Mouse (Mus musculus): ENCODE measurements around the gene Ovol2. TPM values are rescaled to one million over a fixed set of nuclear protein-coding genes. Genes with fewer than 3 reads are reported as not detected.

Gene Ovol2
- total RNA-seq, 2 experiments from 2014 or later = not detected

- no peak for DNase-seq
These were observed 20.6 kb downstream of the Ovol2 start for GRCm38 (mm10) chr2:144311372-144311771.

- no peak for DNase-seq
These were observed 21.7 kb downstream of the Ovol2 start for GRCm38 (mm10) chr2:144310273-144310672.

- DNase-seq = no peak
These were observed 23.4 kb downstream of the Ovol2 start for GRCm38 (mm10) chr2:144308561-144308960.

GRCm38 (mm10) chr2:144305721-144306294, 26.1 kb downstream of the Ovol2 start:
- peak in 1 of 2 experiments; percentile 13 for DNase-seq

GRCm38 (mm10) chr2:144301101-144301500, 30.8 kb downstream of the Ovol2 start:
- no peak for DNase-seq

GRCm38 (mm10) chr2:144299749-144300669, 31.9 kb downstream of the Ovol2 start:
- peak; percentile 45 to 47 for DNase-seq

- DNase-seq = peak in 1 of 2 experiments; percentile 17
These were observed 36.7 kb downstream of the Ovol2 start for GRCm38 (mm10) chr2:144295145-144295735.

- no peak for DNase-seq
These were observed 40.2 kb downstream of the Ovol2 start for GRCm38 (mm10) chr2:144291600-144292305.

GRCm38 (mm10) chr2:144290321-144290720, 41.6 kb downstream of the Ovol2 start:
- no peak for DNase-seq

GRCm38 (mm10) chr2:144281417-144281816, 50.5 kb downstream of the Ovol2 start:
- no peak for DNase-seq

GRCm38 (mm10) chr2:144280568-144280967, 51.4 kb downstream of the Ovol2 start:
- no peak for DNase-seq

GRCm38 (mm10) chr2:144279742-144280141, 52.2 kb downstream of the Ovol2 start:
- peak; percentile 94 to 95 for DNase-seq

- DNase-seq = no peak
These were observed 55.1 kb downstream of the Ovol2 start for GRCm38 (mm10) chr2:144276885-144277284.

- DNase-seq = peak; percentile 58 to 63
These were observed 57.2 kb downstream of the Ovol2 start for GRCm38 (mm10) chr2:144274741-144275140.

GRCm38 (mm10) chr2:144272088-144272487, 59.9 kb downstream of the Ovol2 start:
- no peak for DNase-seq

GRCm38 (mm10) chr2:144270507-144271420, 61.2 kb downstream of the Ovol2 start, which contains the start of the genes Mgme1 and Snx5:
Gene Mgme1 (plus strand): TSS chr2:144270663.
Gene Snx5 (minus strand): TSS chr2:144270906.
- DNase-seq = peak; percentile 94 to 95

GRCm38 (mm10) chr2:144269679-144270475, 62.1 kb downstream of the Ovol2 start:
- DNase-seq = no peak

GRCm38 (mm10) chr2:144269306-144269650, 62.7 kb downstream of the Ovol2 start:
- DNase-seq = no peak

- DNase-seq = no peak
These were observed 63.3 kb downstream of the Ovol2 start for GRCm38 (mm10) chr2:144268446-144269305.

GRCm38 (mm10) chr2:144267731-144268015, 64.3 kb downstream of the Ovol2 start:
- no peak for DNase-seq
